24 mouse cellular contexts compared by ENCODE assay signal in genomic region chr19:9025562-9026257, GRCm38 (mm10). TPM values are rescaled to one million over a fixed set of nuclear protein-coding genes. Genes with fewer than 3 reads are reported as not detected.
DNase-seq lines count a peak whose midpoint lies in the region; ATAC-seq and TF ChIP-seq lines count a peak whose summit lies in the region.
"Had no signal": no experiment of that assay in that cellular context is flagged by ENCODE, and none has a peak within 500 bp of the region (broad histone marks: within the 10 kb centered on the region; RNA-seq: fewer than 3 reads in every experiment).

No protein-coding gene starts in this region.

- H3K27me3 ChIP-seq in liver, embryonic 12.5 days (replicated peaks), result no peaks in the 10 kb centered on the region; the same call in 1 of the 2 replicates
- H3K27me3 ChIP-seq in liver, embryonic 11.5 days (replicated peaks; ENCODE audit: control insufficient read depth, insufficient read depth, low read length), result no peaks in the 10 kb centered on the region
- no peaks in the 10 kb centered on the region for H3K27me3 ChIP-seq in liver, embryonic 16.5 days (ENCODE audit: control insufficient read depth, insufficient read depth, low read depth, low read length)
- H3K27me3 ChIP-seq: forebrain, embryonic 12.5 days; limb, embryonic 12.5 days; Patski had no signal

- H3K27ac ChIP-seq in gastrocnemius, adult 2 months, result peak overlapping the region; percentile 84
- no peak overlapping the region for H3K27ac ChIP-seq in liver, embryonic 12.5 days
- no peak overlapping the region for H3K27ac ChIP-seq in liver, embryonic 11.5 days (ENCODE audit: low read depth, low read length)
- H3K27ac ChIP-seq in liver, embryonic 16.5 days (ENCODE audit: low read length), result no peak overlapping the region
- H3K27ac ChIP-seq: forebrain, embryonic 12.5 days; hindbrain, embryonic 14.5 days; limb, embryonic 12.5 days had no signal

- intact Hi-C loops in gastrocnemius, adult 2 months (cut with DNase I), result loop anchor here (5.0 kb wide), 1 partner anchor 33 kb away; no protein-coding TSS in a partner anchor
- intact Hi-C loops in gastrocnemius, postnatal 36 days (cut with DNase I), result no loop called here

- no peak for TF ChIP-seq CTCF in gastrocnemius, adult 2 months (IDR thresholded peaks at IDR 0.05)

- peaks cover 9% of the 10 kb centered on the region for H3K4me1 ChIP-seq in liver, embryonic 12.5 days
- H3K4me1 ChIP-seq in liver, embryonic 11.5 days (replicated peaks; ENCODE audit: control insufficient read depth, insufficient read depth, low read length), result no peaks in the 10 kb centered on the region
- H3K4me1 ChIP-seq in liver, embryonic 16.5 days (ENCODE audit: control insufficient read depth, low read depth, low read length), result no peaks in the 10 kb centered on the region

- H3K36me3 ChIP-seq in liver, embryonic 12.5 days, result no peaks in the 10 kb centered on the region
- no peaks in the 10 kb centered on the region for H3K36me3 ChIP-seq in liver, embryonic 11.5 days (ENCODE audit: control insufficient read depth, insufficient read depth, low read length)
- no peaks in the 10 kb centered on the region for H3K36me3 ChIP-seq in liver, embryonic 16.5 days (ENCODE audit: control insufficient read depth, insufficient read depth)
- H3K36me3 ChIP-seq: forebrain, embryonic 12.5 days had no signal

- H3K4me3 ChIP-seq in gastrocnemius, adult 2 months, result no peak overlapping the region
- H3K4me3 ChIP-seq in liver, embryonic 12.5 days, result no peak overlapping the region
- H3K4me3 ChIP-seq in liver, embryonic 11.5 days (ENCODE audit: low read depth, low read length), result no peak overlapping the region
- no peak overlapping the region for H3K4me3 ChIP-seq in liver, embryonic 16.5 days (ENCODE audit: low read depth, low read length)
- H3K4me3 ChIP-seq: forebrain, embryonic 12.5 days; limb, embryonic 12.5 days had no signal

- no peak overlapping the region for H3K9ac ChIP-seq in liver, embryonic 12.5 days
- no peak overlapping the region for H3K9ac ChIP-seq in liver, embryonic 11.5 days (ENCODE audit: low read depth, low read length)
- H3K9ac ChIP-seq in liver, embryonic 16.5 days (ENCODE audit: low read depth, low read length), result no peak overlapping the region
- H3K9ac ChIP-seq: forebrain, embryonic 12.5 days; hindbrain, embryonic 14.5 days; limb, embryonic 12.5 days had no signal

- H3K9me3 ChIP-seq in liver, embryonic 12.5 days (replicated peaks), result no peaks in the 10 kb centered on the region
- no peaks in the 10 kb centered on the region for H3K9me3 ChIP-seq in liver, embryonic 11.5 days (ENCODE audit: control insufficient read depth, low read length)
- no peaks in the 10 kb centered on the region for H3K9me3 ChIP-seq in liver, embryonic 16.5 days (replicated peaks; ENCODE audit: control insufficient read depth, low read length)
- H3K9me3 ChIP-seq: forebrain, embryonic 12.5 days; limb, embryonic 12.5 days had no signal

- 79% methylated on average over 5 of the region's 5 CpGs for WGBS in liver, embryonic 12.5 days (ENCODE audit: insufficient replicate concordance)
- WGBS in liver, embryonic 11.5 days, result 86% methylated on average over 5 of the region's 5 CpGs
- 68% methylated on average over 5 of the region's 5 CpGs for WGBS in liver, embryonic 16.5 days (ENCODE audit: insufficient replicate concordance)

- no peak overlapping the region for H3K4me2 ChIP-seq in liver, embryonic 12.5 days
- no peak overlapping the region for H3K4me2 ChIP-seq in liver, embryonic 11.5 days
- H3K4me2 ChIP-seq in liver, embryonic 16.5 days (ENCODE audit: low read depth, low read length), result no peak overlapping the region
- H3K4me2 ChIP-seq: forebrain, embryonic 12.5 days; heart, embryonic 11.5 days; hindbrain, embryonic 14.5 days; limb, embryonic 12.5 days; midbrain, embryonic 11.5 days had no signal

- ATAC-seq in liver, embryonic 12.5 days, result 0 out of 2 replicates have a peak, but pooled peaks have one; percentile 21
- no peak for ATAC-seq in liver, embryonic 11.5 days (replicated peaks; ENCODE audit: low FRiP score)
- ATAC-seq in liver, embryonic 16.5 days (ENCODE audit: low read depth), result peak; percentile 72
- no peak for ATAC-seq in erythroblast, adult 5-6 weeks (replicated peaks; ENCODE audit: low FRiP score, poor library complexity, severe bottlenecking)
- ATAC-seq: CD4-positive, CD25-positive, alpha-beta regulatory T cell, adult 4 months; Patski had no signal

- no peak for DNase-seq in gastrocnemius, adult 2 months
- no peak for DNase-seq in gastrocnemius, postnatal 36 days
- no peak for DNase-seq in liver, embryonic 11.5 days (ENCODE audit: low spot score)
- peak; percentile 66 for DNase-seq in yolk sac, embryonic 10.5 days (ENCODE audit: low spot score)
- DNase-seq in layer of hippocampus, adult 9-11 months, result no peak
- DNase-seq: adrenal gland, adult 8-10 months; cerebellum, adult 11 months; embryo, embryonic 11 days; gastrocnemius, postnatal 14 days; heart, postnatal 14 days; lung, adult 2 months; lung, postnatal 4 days; right cerebral cortex, postnatal 4 days; thymus, postnatal 25 days had no signal

RNA-seq across cellular contexts. Expression of gene Ahnak, which starts 36.6 kb away (rescaled TPM):
- total RNA-seq in gastrocnemius, adult 2 months (2021), result 100 to 1,000 TPM; 212 to 217 TPM
- 100 to 1,000 TPM; 171 to 208 TPM for total RNA-seq in gastrocnemius, postnatal 36 days (2021)
- polyA plus RNA-seq in liver, embryonic 12.5 days (2016; fragmentation: Nextera tagmentation; extraction: Ambion mirVana), result 1.8 and 2.0 TPM in 2 replicates
- polyA plus RNA-seq in liver, embryonic 11.5 days (2014; fragmentation: Nextera tagmentation; extraction: Ambion mirVana), result 2.6 and 3.7 TPM in 2 replicates
- polyA plus RNA-seq in liver, embryonic 16.5 days (2015; fragmentation: Nextera tagmentation; extraction: Ambion mirVana), result 3.1 TPM in 2 replicates
- total RNA-seq in erythroblast, adult 5-6 weeks (2015; ENCODE audit: low replicate concordance), result 19.0 and 20.0 TPM in 2 replicates
- total RNA-seq in erythroblast, adult 5-6 weeks (2017; ENCODE audit: low replicate concordance), result 24.3 and 30.2 TPM in 2 replicates

RNA-seq across cellular contexts. Expression of gene Eef1g, which starts 58.9 kb away (rescaled TPM):
- 100 to 1,000 TPM; 423 to 463 TPM for total RNA-seq in gastrocnemius, adult 2 months (2021)
- total RNA-seq in gastrocnemius, postnatal 36 days (2021), result 100 to 1,000 TPM; 441 to 447 TPM
- polyA plus RNA-seq in liver, embryonic 12.5 days (2016; fragmentation: Nextera tagmentation; extraction: Ambion mirVana), result 358 and 366 TPM in 2 replicates
- 598 and 618 TPM in 2 replicates for polyA plus RNA-seq in liver, embryonic 11.5 days (2014; fragmentation: Nextera tagmentation; extraction: Ambion mirVana)
- polyA plus RNA-seq in liver, embryonic 16.5 days (2015; fragmentation: Nextera tagmentation; extraction: Ambion mirVana), result 153 and 172 TPM in 2 replicates
- total RNA-seq in erythroblast, adult 5-6 weeks (2015; ENCODE audit: low replicate concordance), result 181 and 213 TPM in 2 replicates
- total RNA-seq in erythroblast, adult 5-6 weeks (2017; ENCODE audit: low replicate concordance), result 105 and 149 TPM in 2 replicates

Comparison
In these comparisons a context has a peak if more than half of its experiments do, and no peak if none do; other contexts are left out.
1. ATAC-seq: peak in liver, embryonic 12.5 days (single experiment) and liver, embryonic 16.5 days (single experiment); none in liver, embryonic 11.5 days (single experiment) and erythroblast, adult 5-6 weeks (single experiment).
2. RNA of gene Ahnak, which starts 36.6 kb away (total RNA-seq): 212 to 217 TPM in gastrocnemius, adult 2 months and 171 to 208 TPM in gastrocnemius, postnatal 36 days; 19.0 to 30.2 TPM in erythroblast, adult 5-6 weeks; every median in the first group is over 4 times any median in the second.